ENCODE assay signal across 22 mouse cellular contexts in the genomic region with DNA sequence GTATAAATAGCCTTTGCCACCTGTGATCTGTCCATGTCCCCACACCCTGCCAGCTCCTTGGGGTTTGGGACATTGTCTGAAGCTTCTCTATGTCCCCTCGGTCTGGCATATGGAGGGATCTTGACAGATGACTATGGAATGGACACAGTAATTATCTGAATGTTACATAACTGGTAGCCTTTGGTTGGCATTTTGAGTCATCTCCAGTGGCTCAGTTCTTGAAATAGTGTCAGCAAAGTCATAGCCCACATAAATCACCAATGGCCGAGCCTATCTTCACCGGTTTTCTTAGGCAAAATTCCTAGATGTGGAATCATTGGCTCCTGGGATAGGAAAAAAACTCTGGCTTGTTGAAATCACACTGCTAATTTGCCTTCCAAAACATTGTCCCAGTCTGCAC.
DNase-seq lines count a peak whose midpoint lies in the region; ATAC-seq and TF ChIP-seq lines count a peak whose summit lies in the region.
"Had no signal": no experiment of that assay in that cellular context is flagged by ENCODE, and none has a peak within 500 bp of the region (broad histone marks: within the 10 kb centered on the region; RNA-seq: fewer than 3 reads in every experiment).

No protein-coding gene starts in this region.

- TF ChIP-seq CTCF in gastrocnemius, adult 2 months (IDR thresholded peaks at IDR 0.05), result no peak

- 0 out of 2 replicates have a peak, but pooled peaks cover 6% of the 10 kb centered on the region for H3K9me3 ChIP-seq in hindbrain, embryonic 14.5 days (ENCODE audit: control insufficient read depth, low read length)

- H3K27me3 ChIP-seq in hindbrain, embryonic 14.5 days (ENCODE audit: control insufficient read depth, insufficient read depth, low read length), result no peaks in the 10 kb centered on the region
- H3K27me3 ChIP-seq: CH12.LX had no signal

- H3K4me1 ChIP-seq in hindbrain, embryonic 14.5 days (replicated peaks; ENCODE audit: control insufficient read depth, insufficient read depth, low read length), result peaks cover 29% of the 10 kb centered on the region

- H3K4me3 ChIP-seq in gastrocnemius, adult 2 months, result no peak overlapping the region
- no peak overlapping the region for H3K4me3 ChIP-seq in hindbrain, embryonic 14.5 days (replicated peaks; ENCODE audit: low read length)

- no peak overlapping the region for H3K9ac ChIP-seq in hindbrain, embryonic 14.5 days

- DNase-seq in adrenal gland, adult 2 months, result peak; percentile 53
- no peak for DNase-seq in adrenal gland, postnatal 14 days
- DNase-seq in adrenal gland, adult 8-10 months, result peak; percentile 25
- no peak for DNase-seq in adrenal gland, postnatal 36 days
- DNase-seq in gastrocnemius, adult 2 months, result no peak
- no peak for DNase-seq in gastrocnemius, postnatal 10 days
- peak; percentile 62 for DNase-seq in skeletal muscle tissue, adult 2 months (ENCODE audit: low read depth, low spot score)
- DNase-seq in hindbrain, embryonic 14.5 days (ENCODE audit: low spot score), result no peak
- DNase-seq: adrenal gland, postnatal 10 days; adrenal gland, postnatal 25 days; B cell, adult 2 months; cerebellum, adult 11 months; cerebellum, adult 11-12 months; cerebellum, adult 18-20 months; cerebellum, adult 2 months; cerebellum, adult 8-10 months; cerebellum, adult 9-10 months had no signal

- intact Hi-C loops in gastrocnemius, adult 2 months (cut with DNase I), result loop anchor here (5.0 kb wide), 1 partner anchor 90 kb away; no protein-coding TSS in a partner anchor

- 84% methylated on average over 3 of the region's 3 CpGs for WGBS in hindbrain, embryonic 14.5 days

- ATAC-seq in hindbrain, embryonic 14.5 days (ENCODE audit: low FRiP score), result no peak
- ATAC-seq: activated CD4-positive, CD25-positive, alpha-beta regulatory T cell, adult 4 months; CD4-positive, CD25-positive, alpha-beta regulatory T cell, adult 4 months; Patski had no signal

- peak overlapping the region; percentile 92 for H3K27ac ChIP-seq in gastrocnemius, adult 2 months
- H3K27ac ChIP-seq in hindbrain, embryonic 14.5 days, result no peak overlapping the region

- H3K4me2 ChIP-seq in hindbrain, embryonic 14.5 days (replicated peaks), result no peak overlapping the region

- H3K36me3 ChIP-seq in hindbrain, embryonic 14.5 days (replicated peaks; ENCODE audit: control insufficient read depth, insufficient read depth), result no peaks in the 10 kb centered on the region
- H3K36me3 ChIP-seq: G1E had no signal

Comparison
In these comparisons a context has a peak if more than half of its experiments do, and no peak if none do; other contexts are left out.
1. DNase-seq: peak in adrenal gland, adult 2 months (single experiment), adrenal gland, adult 8-10 months (single experiment) and skeletal muscle tissue, adult 2 months (single experiment); none in adrenal gland, postnatal 14 days (single experiment), adrenal gland, postnatal 36 days (0 of 2), gastrocnemius, adult 2 months (single experiment), gastrocnemius, postnatal 10 days (single experiment) and hindbrain, embryonic 14.5 days (single experiment).